Mouse (Mus musculus) bone marrow macrophage, adult 2 months (primary cell): ENCODE results near the gene Mocs1.

ENCODE experiments used
- CTCF ChIP-seq: IDR thresholded peaks from 2 replicates; pipeline ENCODE4 v1.5.1; 2012; ENCODE audit warnings: low read depth, mild to moderate bottlenecking, low read length, moderate library complexity
- POLR2A ChIP-seq: IDR thresholded peaks from 2 replicates; pipeline ENCODE4 v1.6.1; 2012; ENCODE audit warnings: mild to moderate bottlenecking, low read depth, low read length, borderline replicate concordance

DNA sequence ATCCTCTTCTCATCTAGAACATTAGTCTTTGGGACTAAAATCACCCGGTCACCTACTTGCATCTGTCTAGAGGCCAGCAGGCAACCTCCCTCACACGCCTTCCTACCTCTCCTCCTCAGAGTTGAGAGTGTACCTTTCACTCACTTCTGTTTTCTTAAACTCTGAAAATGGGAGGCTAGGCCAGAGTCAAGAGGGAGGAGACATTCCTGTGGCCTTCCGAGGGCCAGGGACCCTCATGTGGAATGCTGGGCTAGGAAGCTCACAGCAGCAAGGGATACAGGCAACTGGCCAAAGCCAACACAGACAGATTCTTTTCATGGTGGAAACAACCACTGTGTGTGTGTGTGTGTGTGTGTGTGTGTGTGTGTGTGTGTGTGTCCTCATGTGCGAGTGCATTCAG lies 49.2 kb downstream of the Mocs1 start:
- TF ChIP-seq CTCF, result no peak
- TF ChIP-seq POLR2A, result no peak
